Mouse (Mus musculus): ENCODE measurements around the gene Khdc4. TPM values are rescaled to one million over a fixed set of nuclear protein-coding genes. Genes with fewer than 3 reads are reported as not detected.

Gene Khdc4
- polyA plus RNA-seq, 1 experiment from 2014 or later = 18.8 TPM

- Histone ChIP-seq H3K4me3 (ENCODE audit: low read depth, low read length) (no peak overlapping the region), H3K9me3 (ENCODE audit: low read length) (no peaks in the 10 kb centered on the region), H3K9ac (replicated peaks) (no peak overlapping the region), H3K27ac (ENCODE audit: low read depth) (peak overlapping the region; percentile 23; the same call in 1 of the 2 replicates), H3K4me1 (ENCODE audit: insufficient read depth) (0 out of 2 replicates have a peak, but pooled peaks cover 4% of the 10 kb centered on the region), H3K4me2 (ENCODE audit: low read depth, low read length) (no peak overlapping the region), H3K36me3 (replicated peaks; ENCODE audit: insufficient read depth, low read length) (peaks cover 5% of the 10 kb centered on the region), H3K27me3 (ENCODE audit: insufficient read depth, low read length) (no peaks in the 10 kb centered on the region)
- no peak for TF ChIP-seq EP300 (IDR thresholded peaks at IDR 0.05; ENCODE audit: low read depth)
- WGBS (ENCODE audit: insufficient replicate concordance) = 68% methylated on average over 2 of the region's 2 CpGs
- ATAC-seq (no peak), DNase-seq (no peak)
These were observed 1.8 kb upstream of the Khdc4 start for GRCm38 (mm10) chr3:88683814-88684213.

GRCm38 (mm10) chr3:88684236-88684979 lies 1.2 kb upstream of the Khdc4 start:
- DNase-seq (no peak), ATAC-seq (no peak)
- WGBS (ENCODE audit: insufficient replicate concordance) = 47% methylated on average over 7 of the region's 8 CpGs
- TF ChIP-seq EP300 (IDR thresholded peaks at IDR 0.05; ENCODE audit: low read depth) (no peak), CTCF (IDR thresholded peaks at IDR 0.05; ENCODE audit: low read depth) (peak; percentile 18; the same call in 1 of the 2 replicates)
- H3K36me3 ChIP-seq (replicated peaks; ENCODE audit: insufficient read depth, low read length) = peaks cover 10% of the 10 kb centered on the region
- H3K4me1 ChIP-seq (ENCODE audit: insufficient read depth) = 0 out of 2 replicates have a peak, but pooled peaks cover 4% of the 10 kb centered on the region
- no peaks in the 10 kb centered on the region for H3K27me3 ChIP-seq (ENCODE audit: insufficient read depth, low read length)
- peak overlapping the region; percentile 90 for H3K4me3 ChIP-seq (ENCODE audit: low read depth, low read length)
- peak overlapping the region; percentile 98 for H3K27ac ChIP-seq (ENCODE audit: low read depth)
- H3K9ac ChIP-seq (replicated peaks) = peak overlapping the region; percentile 36
- H3K9me3 ChIP-seq (ENCODE audit: low read length) = no peaks in the 10 kb centered on the region
- H3K4me2 ChIP-seq (ENCODE audit: low read depth, low read length) = peak overlapping the region; percentile 75

- Histone ChIP-seq H3K4me2 (ENCODE audit: low read depth, low read length) (peak overlapping the region; percentile 75), H3K4me1 (ENCODE audit: insufficient read depth) (0 out of 2 replicates have a peak, but pooled peaks cover 4% of the 10 kb centered on the region), H3K4me3 (ENCODE audit: low read depth, low read length) (peak overlapping the region; percentile 90), H3K27ac (ENCODE audit: low read depth) (peak overlapping the region; percentile 98), H3K9ac (replicated peaks) (peak overlapping the region; percentile 94), H3K36me3 (replicated peaks; ENCODE audit: insufficient read depth, low read length) (peaks cover 26% of the 10 kb centered on the region), H3K9me3 (ENCODE audit: low read length) (no peaks in the 10 kb centered on the region), H3K27me3 (ENCODE audit: insufficient read depth, low read length) (no peaks in the 10 kb centered on the region)
- 0% methylated on average over 43 of the region's 45 CpGs for WGBS (ENCODE audit: insufficient replicate concordance)
- DNase-seq = peak; percentile 64
- peak; percentile 34 for TF ChIP-seq CTCF (IDR thresholded peaks at IDR 0.05; ENCODE audit: low read depth)
- TF ChIP-seq EP300 (IDR thresholded peaks at IDR 0.05; ENCODE audit: low read depth) = no peak
- peak; percentile 53 for ATAC-seq
These were observed 402 bp downstream of the Khdc4 start for GRCm38 (mm10) chr3:88685958-88686451.

- H3K27me3 ChIP-seq (ENCODE audit: insufficient read depth, low read length) = no peaks in the 10 kb centered on the region
- WGBS (ENCODE audit: insufficient replicate concordance) = 19% methylated on average over 13 of the region's 13 CpGs
- TF ChIP-seq EP300 (IDR thresholded peaks at IDR 0.05; ENCODE audit: low read depth) = no peak
- no peak for TF ChIP-seq CTCF (IDR thresholded peaks at IDR 0.05; ENCODE audit: low read depth)
- peak overlapping the region; percentile 75 for H3K4me2 ChIP-seq (ENCODE audit: low read depth, low read length)
- peak overlapping the region; percentile 94 for H3K9ac ChIP-seq (replicated peaks)
- 0 out of 2 replicates have a peak, but pooled peaks cover 4% of the 10 kb centered on the region for H3K4me1 ChIP-seq (ENCODE audit: insufficient read depth)
- H3K9me3 ChIP-seq (ENCODE audit: low read length) = no peaks in the 10 kb centered on the region
- H3K4me3 ChIP-seq (ENCODE audit: low read depth, low read length) = peak overlapping the region; percentile 90
- peak overlapping the region; percentile 98; the same call in 1 of the 2 replicates for H3K27ac ChIP-seq (ENCODE audit: low read depth)
- no peak for ATAC-seq
- DNase-seq = peak; percentile 18
- H3K36me3 ChIP-seq (replicated peaks; ENCODE audit: insufficient read depth, low read length) = peaks cover 28% of the 10 kb centered on the region
These were observed 1.4 kb downstream of the Khdc4 start for GRCm38 (mm10) chr3:88686734-88687611.

GRCm38 (mm10) chr3:88689079-88689478 lies 3.5 kb downstream of the Khdc4 start:
- no peak overlapping the region for H3K9ac ChIP-seq (replicated peaks)
- no peak overlapping the region for H3K27ac ChIP-seq (ENCODE audit: low read depth)
- DNase-seq = no peak
- no peak for TF ChIP-seq EP300 (IDR thresholded peaks at IDR 0.05; ENCODE audit: low read depth)
- TF ChIP-seq CTCF (IDR thresholded peaks at IDR 0.05; ENCODE audit: low read depth) = no peak
- 0 out of 2 replicates have a peak, but pooled peaks cover 4% of the 10 kb centered on the region for H3K4me1 ChIP-seq (ENCODE audit: insufficient read depth)
- WGBS (ENCODE audit: insufficient replicate concordance) = 79% methylated on average over 5 of the region's 5 CpGs
- no peak overlapping the region for H3K4me2 ChIP-seq (ENCODE audit: low read depth, low read length)
- no peaks in the 10 kb centered on the region for H3K27me3 ChIP-seq (ENCODE audit: insufficient read depth, low read length)
- no peaks in the 10 kb centered on the region for H3K9me3 ChIP-seq (ENCODE audit: low read length)
- no peak for ATAC-seq
- H3K36me3 ChIP-seq (replicated peaks; ENCODE audit: insufficient read depth, low read length) = peaks cover 44% of the 10 kb centered on the region
- no peak overlapping the region for H3K4me3 ChIP-seq (ENCODE audit: low read depth, low read length)

- Histone ChIP-seq H3K9me3 (ENCODE audit: low read length) (no peaks in the 10 kb centered on the region), H3K36me3 (replicated peaks; ENCODE audit: insufficient read depth, low read length) (peaks cover 83% of the 10 kb centered on the region), H3K27me3 (ENCODE audit: insufficient read depth, low read length) (no peaks in the 10 kb centered on the region), H3K4me3 (ENCODE audit: low read depth, low read length) (no peak overlapping the region), H3K4me1 (ENCODE audit: insufficient read depth) (no peaks in the 10 kb centered on the region), H3K9ac (replicated peaks) (no peak overlapping the region), H3K4me2 (ENCODE audit: low read depth, low read length) (no peak overlapping the region), H3K27ac (ENCODE audit: low read depth) (no peak overlapping the region)
- TF ChIP-seq CTCF (IDR thresholded peaks at IDR 0.05; ENCODE audit: low read depth) (peak; percentile 26; the same call in 1 of the 2 replicates), EP300 (IDR thresholded peaks at IDR 0.05; ENCODE audit: low read depth) (no peak)
- no peak for DNase-seq
- ATAC-seq = no peak
These were observed 9.9 kb downstream of the Khdc4 start for GRCm38 (mm10) chr3:88695545-88695944.
